In genomic region chr7:115693206-115693605, GRCm38 (mm10) we compare ENCODE assay signal across 20 mouse cellular contexts.
DNase-seq lines count a peak whose midpoint lies in the region; ATAC-seq and TF ChIP-seq lines count a peak whose summit lies in the region.
"Had no signal": no experiment of that assay in that cellular context is flagged by ENCODE, and none has a peak within 500 bp of the region (broad histone marks: within the 10 kb centered on the region; RNA-seq: fewer than 3 reads in every experiment).

No protein-coding gene starts in this region.

- no peak overlapping the region for H3K4me2 ChIP-seq in heart, embryonic 11.5 days
- H3K4me2 ChIP-seq: heart, embryonic 15.5 days; hindbrain, embryonic 13.5 days; midbrain, embryonic 11.5 days had no signal

- H3K36me3 ChIP-seq in heart, embryonic 11.5 days (ENCODE audit: control insufficient read depth, insufficient read depth, low read length): no peaks in the 10 kb centered on the region
- H3K36me3 ChIP-seq in thymus, adult 2 months (ENCODE audit: control insufficient read depth, insufficient read depth, low read length): no peaks in the 10 kb centered on the region
- H3K36me3 ChIP-seq: heart, embryonic 15.5 days; hindbrain, embryonic 13.5 days had no signal

- no peak overlapping the region for H3K4me3 ChIP-seq in heart, embryonic 11.5 days (ENCODE audit: low read depth, low read length)
- H3K4me3 ChIP-seq in thymus, adult 2 months (ENCODE audit: control insufficient read depth, insufficient read depth, low read length): no peak overlapping the region
- H3K4me3 ChIP-seq: embryonic facial prominence, embryonic 10.5 days; heart, embryonic 15.5 days; hindbrain, embryonic 13.5 days had no signal

- DNase-seq in heart, adult 11 months: peak; percentile 89
- peak; percentile 10 for DNase-seq in left cerebral cortex, postnatal 4 days
- DNase-seq in left cerebral cortex, adult 11 months (ENCODE audit: low spot score): no peak
- DNase-seq in thymus, postnatal 14 days: peak; percentile 22
- DNase-seq in thymus, adult 2 months: no peak
- no peak for DNase-seq in spleen, postnatal 10 days (ENCODE audit: low spot score in 2 of 2)
- DNase-seq: adrenal gland, adult 2 months; cerebellum, adult 11 months; kidney, adult 18-20 months; kidney, postnatal 4 days; liver; lung, adult 2 months; lung, postnatal 14 days had no signal

- 51% methylated on average over 8 of the region's 8 CpGs for WGBS in heart, embryonic 11.5 days (ENCODE audit: insufficient replicate concordance)
- WGBS in thymus, adult 2 months: 70% methylated on average over 8 of the region's 8 CpGs

- intact Hi-C loops in left cerebral cortex, postnatal 4 days (cut with DNase I): no loop called here

- no peaks in the 10 kb centered on the region for H3K9me3 ChIP-seq in heart, embryonic 11.5 days (replicated peaks; ENCODE audit: control insufficient read depth, low read length)
- H3K9me3 ChIP-seq: embryonic facial prominence, embryonic 10.5 days; heart, embryonic 15.5 days; hindbrain, embryonic 13.5 days had no signal

- peaks cover 7% of the 10 kb centered on the region for H3K4me1 ChIP-seq in heart, embryonic 11.5 days (ENCODE audit: control insufficient read depth, insufficient read depth, low read length)
- no peaks in the 10 kb centered on the region for H3K4me1 ChIP-seq in thymus, adult 2 months (replicated peaks; ENCODE audit: control insufficient read depth, insufficient read depth, low read length)
- H3K4me1 ChIP-seq: hindbrain, embryonic 13.5 days had no signal

- no peak overlapping the region for H3K27ac ChIP-seq in heart, embryonic 11.5 days (ENCODE audit: low read depth, low read length)
- H3K27ac ChIP-seq in thymus, adult 2 months (ENCODE audit: control insufficient read depth, insufficient read depth, low read length): no peak overlapping the region
- H3K27ac ChIP-seq: embryonic facial prominence, embryonic 10.5 days; heart, embryonic 15.5 days; hindbrain, embryonic 13.5 days had no signal

- no peaks in the 10 kb centered on the region for H3K27me3 ChIP-seq in heart, embryonic 11.5 days (ENCODE audit: control insufficient read depth, insufficient read depth, low read length)
- H3K27me3 ChIP-seq in thymus, adult 2 months (ENCODE audit: control insufficient read depth, insufficient read depth, low read length): no peaks in the 10 kb centered on the region
- H3K27me3 ChIP-seq: heart, embryonic 15.5 days; hindbrain, embryonic 13.5 days; Patski had no signal

- TF ChIP-seq POLR2A in thymus, adult 2 months (IDR thresholded peaks at IDR 0.05; ENCODE audit: control insufficient read depth, extremely low read depth, insufficient read depth, low read length, poor library complexity): no peak

- ATAC-seq in heart, embryonic 11.5 days (replicated peaks; ENCODE audit: insufficient number of reproducible peaks, low FRiP score, low TSS enrichment): no peak
- ATAC-seq: inflammation-experienced regulatory T-cells, adult 6 months; Patski had no signal

- no peak for TF ChIP-seq CTCF in thymus, adult 2 months (IDR thresholded peaks at IDR 0.05; ENCODE audit: borderline replicate concordance, control insufficient read depth, extremely low read depth, insufficient read depth, low read length, poor library complexity)

- H3K9ac ChIP-seq in heart, embryonic 11.5 days (ENCODE audit: low read depth, low read length): no peak overlapping the region
- H3K9ac ChIP-seq: heart, embryonic 15.5 days; hindbrain, embryonic 13.5 days had no signal

Comparison
In these comparisons a context has a peak if more than half of its experiments do, and no peak if none do; other contexts are left out.
1. DNase-seq: peak in heart, adult 11 months (single experiment), left cerebral cortex, postnatal 4 days (single experiment) and thymus, postnatal 14 days (single experiment); none in left cerebral cortex, adult 11 months (single experiment), thymus, adult 2 months (single experiment) and spleen, postnatal 10 days (0 of 2).